Mouse (Mus musculus): ENCODE measurements around the gene Clec16a. TPM values are rescaled to one million over a fixed set of nuclear protein-coding genes. Genes with fewer than 3 reads are reported as not detected.

Clec16a gene
- polyA plus RNA-seq, 1 experiment from 2014 or later: 32.1 TPM

GRCm38 (mm10) chr16:10510477-10511133, 34.5 kb upstream of the Clec16a start:
- no peak overlapping the region for H3K4me2 ChIP-seq (ENCODE audit: low read depth, low read length)
- H3K27ac ChIP-seq (replicated peaks; ENCODE audit: low read depth, low read length): no peak overlapping the region
- no peak overlapping the region for H3K9ac ChIP-seq (replicated peaks; ENCODE audit: low read length)
- ATAC-seq (replicated peaks; ENCODE audit: insufficient number of reproducible peaks, low FRiP score, low TSS enrichment, low read depth) (no peak), DNase-seq (ENCODE audit: low spot score) (no peak)
- H3K9me3 ChIP-seq (replicated peaks; ENCODE audit: control insufficient read depth, low read length): no peaks in the 10 kb centered on the region
- H3K4me1 ChIP-seq (ENCODE audit: control insufficient read depth, insufficient read depth, low read length): no peaks in the 10 kb centered on the region
- no peak overlapping the region for H3K4me3 ChIP-seq (ENCODE audit: low read depth, low read length)
- WGBS: 50% methylated on average over 14 of the region's 14 CpGs
- H3K36me3 ChIP-seq (replicated peaks; ENCODE audit: control insufficient read depth, insufficient read depth, low read depth, low read length): no peaks in the 10 kb centered on the region
- no peaks in the 10 kb centered on the region for H3K27me3 ChIP-seq (ENCODE audit: control insufficient read depth, insufficient read depth, low read length)

- H3K4me1 ChIP-seq (ENCODE audit: control insufficient read depth, insufficient read depth, low read length): no peaks in the 10 kb centered on the region
- no peak overlapping the region for H3K9ac ChIP-seq (replicated peaks; ENCODE audit: low read length)
- no peak overlapping the region for H3K4me3 ChIP-seq (ENCODE audit: low read depth, low read length)
- H3K27me3 ChIP-seq (ENCODE audit: control insufficient read depth, insufficient read depth, low read length): no peaks in the 10 kb centered on the region
- no peak overlapping the region for H3K4me2 ChIP-seq (ENCODE audit: low read depth, low read length)
- H3K9me3 ChIP-seq (replicated peaks; ENCODE audit: control insufficient read depth, low read length): no peaks in the 10 kb centered on the region
- ATAC-seq (replicated peaks; ENCODE audit: insufficient number of reproducible peaks, low FRiP score, low TSS enrichment, low read depth) (no peak), DNase-seq (ENCODE audit: low spot score) (no peak)
- no peak overlapping the region for H3K27ac ChIP-seq (replicated peaks; ENCODE audit: low read depth, low read length)
- 89% methylated on average over 12 of the region's 12 CpGs for WGBS
- H3K36me3 ChIP-seq (replicated peaks; ENCODE audit: control insufficient read depth, insufficient read depth, low read depth, low read length): no peaks in the 10 kb centered on the region
Measured at GRCm38 (mm10) chr16:10511134-10511520, 34.0 kb upstream of the Clec16a start.

DNA sequence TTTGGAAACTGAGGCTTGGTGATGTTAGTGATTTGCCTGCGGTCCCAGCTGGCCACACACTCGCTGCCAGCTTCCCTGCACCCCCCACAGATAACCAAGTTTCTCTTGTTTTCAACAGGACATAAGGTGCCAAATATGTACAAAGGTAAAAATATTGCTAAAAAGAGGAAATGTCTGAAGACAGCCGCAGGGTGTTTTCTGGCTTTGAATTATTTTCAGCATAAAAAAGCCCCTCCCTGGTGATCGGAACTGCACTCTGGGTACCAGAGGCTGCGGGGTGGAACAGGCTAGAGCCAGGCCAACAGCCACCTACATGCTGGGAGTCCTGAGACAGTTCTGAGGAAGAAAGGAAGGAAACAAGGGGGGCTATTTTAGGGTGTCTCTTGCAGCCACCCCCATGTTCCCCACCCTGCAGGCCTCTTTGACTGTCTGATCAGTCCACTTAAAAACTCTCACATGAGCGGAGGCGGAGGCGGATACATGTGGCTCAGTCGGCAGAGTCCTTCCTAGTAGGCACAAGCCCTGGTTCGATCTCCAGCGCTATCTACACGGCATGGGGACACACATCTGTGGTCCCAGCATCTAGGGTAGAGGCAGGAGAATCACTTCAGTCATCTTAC, 29.1 kb upstream of the Clec16a start:
- Histone ChIP-seq H3K4me1 (ENCODE audit: control insufficient read depth, insufficient read depth, low read length) (no peaks in the 10 kb centered on the region), H3K9me3 (replicated peaks; ENCODE audit: control insufficient read depth, low read length) (no peaks in the 10 kb centered on the region), H3K27me3 (ENCODE audit: control insufficient read depth, insufficient read depth, low read length) (no peaks in the 10 kb centered on the region), H3K4me2 (ENCODE audit: low read depth, low read length) (no peak overlapping the region), H3K36me3 (replicated peaks; ENCODE audit: control insufficient read depth, insufficient read depth, low read depth, low read length) (no peaks in the 10 kb centered on the region), H3K4me3 (ENCODE audit: low read depth, low read length) (no peak overlapping the region), H3K27ac (replicated peaks; ENCODE audit: low read depth, low read length) (no peak overlapping the region), H3K9ac (replicated peaks; ENCODE audit: low read length) (no peak overlapping the region)
- DNase-seq (ENCODE audit: low spot score) (no peak), ATAC-seq (replicated peaks; ENCODE audit: insufficient number of reproducible peaks, low FRiP score, low TSS enrichment, low read depth) (no peak)
- WGBS: 87% methylated on average over 12 of the region's 12 CpGs

- H3K27ac ChIP-seq (replicated peaks; ENCODE audit: low read depth, low read length): no peak overlapping the region
- no peak overlapping the region for H3K4me2 ChIP-seq (ENCODE audit: low read depth, low read length)
- no peak for DNase-seq (ENCODE audit: low spot score)
- H3K9me3 ChIP-seq (replicated peaks; ENCODE audit: control insufficient read depth, low read length): no peaks in the 10 kb centered on the region
- H3K9ac ChIP-seq (replicated peaks; ENCODE audit: low read length): no peak overlapping the region
- no peaks in the 10 kb centered on the region for H3K36me3 ChIP-seq (replicated peaks; ENCODE audit: control insufficient read depth, insufficient read depth, low read depth, low read length)
- no peak overlapping the region for H3K4me3 ChIP-seq (ENCODE audit: low read depth, low read length)
- H3K4me1 ChIP-seq (ENCODE audit: control insufficient read depth, insufficient read depth, low read length): no peaks in the 10 kb centered on the region
- ATAC-seq (replicated peaks; ENCODE audit: insufficient number of reproducible peaks, low FRiP score, low TSS enrichment, low read depth): no peak
- WGBS: 47% methylated on average over 5 of the region's 5 CpGs
- no peaks in the 10 kb centered on the region for H3K27me3 ChIP-seq (ENCODE audit: control insufficient read depth, insufficient read depth, low read length)
Measured at GRCm38 (mm10) chr16:10518030-10518429, 27.1 kb upstream of the Clec16a start.

GRCm38 (mm10) chr16:10520908-10521614, 24.1 kb upstream of the Clec16a start:
- Histone ChIP-seq H3K9ac (replicated peaks; ENCODE audit: low read length) (no peak overlapping the region), H3K9me3 (replicated peaks; ENCODE audit: control insufficient read depth, low read length) (no peaks in the 10 kb centered on the region), H3K4me3 (ENCODE audit: low read depth, low read length) (no peak overlapping the region), H3K4me1 (ENCODE audit: control insufficient read depth, insufficient read depth, low read length) (no peaks in the 10 kb centered on the region), H3K4me2 (ENCODE audit: low read depth, low read length) (no peak overlapping the region), H3K27me3 (ENCODE audit: control insufficient read depth, insufficient read depth, low read length) (no peaks in the 10 kb centered on the region), H3K36me3 (replicated peaks; ENCODE audit: control insufficient read depth, insufficient read depth, low read depth, low read length) (no peaks in the 10 kb centered on the region), H3K27ac (replicated peaks; ENCODE audit: low read depth, low read length) (no peak overlapping the region)
- DNase-seq (ENCODE audit: low spot score) (peak; percentile 90), ATAC-seq (replicated peaks; ENCODE audit: insufficient number of reproducible peaks, low FRiP score, low TSS enrichment, low read depth) (peak; percentile 64; the same call in 1 of the 2 replicates)
- 22% methylated on average over 2 of the region's 2 CpGs for WGBS

DNA sequence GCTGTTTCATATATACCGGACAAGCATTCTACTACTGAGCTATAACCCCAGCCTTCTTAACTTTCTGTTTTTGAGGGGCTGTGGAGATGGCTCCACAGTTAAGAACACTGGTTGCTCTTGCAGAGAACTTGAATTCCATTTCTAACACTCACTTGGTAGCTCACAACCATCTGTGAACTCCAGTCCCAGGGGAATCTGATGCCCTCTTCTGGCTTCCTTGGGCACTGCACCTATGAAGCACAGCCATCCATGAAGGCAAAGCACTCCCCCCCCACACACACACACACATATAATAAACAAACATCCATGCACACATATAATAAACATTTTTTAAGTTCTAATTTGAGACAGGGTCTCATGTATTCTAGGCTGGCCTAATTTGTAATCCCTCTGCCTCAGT, 22.3 kb upstream of the Clec16a start:
- Histone ChIP-seq H3K4me1 (ENCODE audit: control insufficient read depth, insufficient read depth, low read length) (no peaks in the 10 kb centered on the region), H3K27ac (replicated peaks; ENCODE audit: low read depth, low read length) (no peak overlapping the region), H3K9me3 (replicated peaks; ENCODE audit: control insufficient read depth, low read length) (no peaks in the 10 kb centered on the region), H3K27me3 (ENCODE audit: control insufficient read depth, insufficient read depth, low read length) (no peaks in the 10 kb centered on the region), H3K4me3 (ENCODE audit: low read depth, low read length) (no peak overlapping the region), H3K4me2 (ENCODE audit: low read depth, low read length) (no peak overlapping the region), H3K9ac (replicated peaks; ENCODE audit: low read length) (no peak overlapping the region), H3K36me3 (replicated peaks; ENCODE audit: control insufficient read depth, insufficient read depth, low read depth, low read length) (no peaks in the 10 kb centered on the region)
- DNase-seq (ENCODE audit: low spot score) (peak; percentile 67), ATAC-seq (replicated peaks; ENCODE audit: insufficient number of reproducible peaks, low FRiP score, low TSS enrichment, low read depth) (no peak)
- 86% methylated on average over 1 of the region's 1 CpGs for WGBS

- H3K27me3 ChIP-seq (ENCODE audit: control insufficient read depth, insufficient read depth, low read length): no peaks in the 10 kb centered on the region
- 85% methylated on average over 8 of the region's 8 CpGs for WGBS
- no peak overlapping the region for H3K27ac ChIP-seq (replicated peaks; ENCODE audit: low read depth, low read length)
Measured at GRCm38 (mm10) chr16:10523650-10524049, 21.5 kb upstream of the Clec16a start.

More at GRCm38 (mm10) chr16:10523650-10524049, 21.5 kb upstream of the Clec16a start:
- Histone ChIP-seq H3K9me3 (replicated peaks; ENCODE audit: control insufficient read depth, low read length) (no peaks in the 10 kb centered on the region), H3K4me1 (ENCODE audit: control insufficient read depth, insufficient read depth, low read length) (no peaks in the 10 kb centered on the region), H3K9ac (replicated peaks; ENCODE audit: low read length) (no peak overlapping the region), H3K4me2 (ENCODE audit: low read depth, low read length) (no peak overlapping the region), H3K36me3 (replicated peaks; ENCODE audit: control insufficient read depth, insufficient read depth, low read depth, low read length) (no peaks in the 10 kb centered on the region), H3K4me3 (ENCODE audit: low read depth, low read length) (no peak overlapping the region)
- DNase-seq (ENCODE audit: low spot score) (no peak), ATAC-seq (replicated peaks; ENCODE audit: insufficient number of reproducible peaks, low FRiP score, low TSS enrichment, low read depth) (no peak)
